Mouse (Mus musculus) liver, embryonic 14.5 days (tissue): ENCODE measurements around the gene Cd69.

Experiments used
- CTCF ChIP-seq: IDR thresholded peaks from 2 replicates; pipeline ENCODE4 v1.5.1; 2016; ENCODE audit warnings: antibody characterized with exemption, low read depth, control low read depth
- EP300 ChIP-seq: IDR thresholded peaks from 2 replicates; pipeline ENCODE4 v1.6.1; 2016; ENCODE audit warnings: antibody characterized with exemption, low read depth

DNA sequence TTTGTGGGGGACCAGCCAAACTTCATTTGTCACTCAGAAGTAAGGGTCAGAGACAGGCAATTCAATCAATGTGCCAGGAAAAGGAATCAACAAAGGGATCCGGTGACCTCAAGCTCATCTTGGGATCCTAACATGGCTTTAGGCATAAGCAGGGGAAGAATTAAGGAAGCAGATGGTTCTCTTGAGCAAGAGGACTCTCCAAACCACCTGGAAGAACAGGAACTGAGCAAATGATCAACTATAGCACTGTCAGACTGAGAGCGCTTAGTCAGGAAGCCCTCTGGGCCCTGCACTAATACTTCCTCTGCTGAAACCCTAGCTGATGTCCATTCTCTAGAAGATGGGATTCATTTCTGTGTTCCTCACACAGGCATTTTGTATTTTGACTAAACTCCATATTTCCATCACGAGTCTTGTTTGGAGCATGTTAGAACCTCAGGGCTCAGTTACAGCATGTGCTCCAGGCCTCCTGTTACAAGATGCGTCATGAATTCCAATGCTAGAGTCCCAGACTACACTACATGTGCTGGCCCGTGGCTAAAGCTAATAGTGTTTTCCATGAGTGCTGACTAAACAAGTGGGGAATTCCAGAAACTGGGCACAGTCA, 39.3 kb downstream of the Cd69 start:
- TF ChIP-seq EP300 (no peak), CTCF (no peak)
